Mouse (Mus musculus) liver, embryonic 14.5 days (tissue): ENCODE measurements at regions not wholly inside any gene's neighbourhood (a gene's known extent, or its start where the extent isn't known, plus 50 kb on each side); places are given as distances from the start of the nearest gene placed in this dataset.

ENCODE experiments used
- ATAC-seq: fragments of 200-750 bp; cut with Nextera tagmentation; 2 replicates; pipeline ENCODE4 v1.8.0; 2017; ENCODE audit warnings: moderate number of reproducible peaks, mild to moderate bottlenecking, moderate library complexity; ENCODE audit not compliant: insufficient read depth
- DNase-seq, 3 experiments: peaks; one replicate each; pipeline ENCODE4 v3.0.0-alpha.2; 2012 to 2013; ENCODE audit warnings: low read depth in 3 of 3, low spot score in 3 of 3
- H3K27ac ChIP-seq: fragments of 300-500 bp; sonication (generic); 2 replicates; pipeline ENCODE4 v1.5.1; 2014; ENCODE audit warnings: moderate library complexity, mild to moderate bottlenecking, control low read depth, inconsistent platforms
- H3K27me3 ChIP-seq: fragments of 300-500 bp; sonication (generic); 2 replicates; pipeline ENCODE4 v1.6.1; 2014; ENCODE audit warnings: mild to moderate bottlenecking, low read length, moderate library complexity; ENCODE audit not compliant: control insufficient read depth, insufficient read depth
- H3K36me3 ChIP-seq: fragments of 300-500 bp; sonication (generic); replicated peaks from 2 replicates; pipeline ENCODE4 v1.6.1; 2014; ENCODE audit warnings: low read depth; ENCODE audit not compliant: control insufficient read depth, insufficient read depth
- H3K4me1 ChIP-seq, 2 experiments: fragments of 200-500 bp in 1 of 2; fragments of 300-500 bp in 1 of 2; sonication (generic) in 1 of 2; replicated peaks; 2 replicates each; pipeline ENCODE4 v1.6.1; 2012 to 2014; ENCODE audit warnings: antibody characterized with exemption in 1 of 2, inconsistent platforms in 1 of 2, low read length in 1 of 2; ENCODE audit not compliant: control insufficient read depth in 2 of 2, insufficient read depth in 2 of 2
- H3K4me2 ChIP-seq: fragments of 300-500 bp; sonication (generic); 2 replicates; pipeline ENCODE4 v1.6.1; 2014; ENCODE audit warnings: low read depth, mild to moderate bottlenecking, control low read depth, moderate library complexity
- H3K4me3 ChIP-seq, 2 experiments: fragments of 200-500 bp in 1 of 2; fragments of 300-500 bp in 1 of 2; sonication (generic) in 1 of 2; 2 replicates each; pipeline ENCODE4 v1.5.1; 2012 to 2014; ENCODE audit warnings: low read depth in 2 of 2, low read length in 2 of 2, mild to moderate bottlenecking in 2 of 2, control low read depth in 1 of 2, inconsistent platforms in 1 of 2, moderate library complexity in 1 of 2; ENCODE audit not compliant: insufficient read depth in 1 of 2
- H3K9ac ChIP-seq: fragments of 300-500 bp; sonication (generic); replicated peaks from 2 replicates; pipeline ENCODE4 v1.6.1; 2014; ENCODE audit warnings: mild to moderate bottlenecking, control low read depth, moderate library complexity
- H3K9me3 ChIP-seq: fragments of 300-500 bp; sonication (generic); 2 replicates; pipeline ENCODE4 v1.6.1; 2016; ENCODE audit warnings: low read length, mixed read lengths; ENCODE audit not compliant: control insufficient read depth
- CTCF ChIP-seq: IDR thresholded peaks from 2 replicates; pipeline ENCODE4 v1.5.1; 2016; ENCODE audit warnings: antibody characterized with exemption, low read depth, control low read depth
- EP300 ChIP-seq: IDR thresholded peaks from 2 replicates; pipeline ENCODE4 v1.6.1; 2016; ENCODE audit warnings: antibody characterized with exemption, low read depth
- WGBS: fragments of 180-500 bp; shearing (Covaris S2); extraction: QIAGEN DNeasy Blood & Tissue Kit; methylation state at CpG from one replicate; pipeline ENCODE4 v1.1.7; 2014; ENCODE audit not compliant: insufficient replicate concordance; 5-methylcytosine and 5-hydroxymethylcytosine counted together

DNA sequence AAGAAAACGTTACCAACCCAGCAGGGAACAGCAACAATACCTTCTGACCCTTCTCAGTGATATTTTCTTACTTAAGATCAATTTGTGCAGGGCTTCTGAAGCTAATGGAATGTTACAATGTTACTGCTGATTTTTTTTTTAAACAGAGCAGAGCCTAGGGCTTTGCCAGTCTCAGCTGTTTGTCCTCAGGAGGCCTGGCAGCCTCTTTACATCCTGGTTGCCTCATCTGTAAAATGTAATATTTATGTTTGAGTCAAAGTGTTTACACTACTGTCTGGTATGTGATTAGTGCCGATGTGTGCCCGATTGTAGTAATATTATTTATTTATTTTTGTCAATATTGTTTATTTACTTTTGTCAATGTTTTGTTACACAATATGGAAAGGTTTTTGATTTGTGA, 166.9 kb upstream of the Runx1 start:
- no peak for DNase-seq
- no peak overlapping the region for H3K4me2 ChIP-seq
- no peak overlapping the region for H3K9ac ChIP-seq
- H3K4me3 ChIP-seq = no peak overlapping the region
- H3K9me3 ChIP-seq = no peaks in the 10 kb centered on the region
- WGBS = 62% methylated on average over 3 of the region's 3 CpGs
- TF ChIP-seq CTCF = no peak
- no peak for TF ChIP-seq EP300
- H3K36me3 ChIP-seq = no peaks in the 10 kb centered on the region
- H3K4me1 ChIP-seq = no peaks in the 10 kb centered on the region
- no peak overlapping the region for H3K27ac ChIP-seq
- no peaks in the 10 kb centered on the region for H3K27me3 ChIP-seq
- ATAC-seq = no peak

DNA sequence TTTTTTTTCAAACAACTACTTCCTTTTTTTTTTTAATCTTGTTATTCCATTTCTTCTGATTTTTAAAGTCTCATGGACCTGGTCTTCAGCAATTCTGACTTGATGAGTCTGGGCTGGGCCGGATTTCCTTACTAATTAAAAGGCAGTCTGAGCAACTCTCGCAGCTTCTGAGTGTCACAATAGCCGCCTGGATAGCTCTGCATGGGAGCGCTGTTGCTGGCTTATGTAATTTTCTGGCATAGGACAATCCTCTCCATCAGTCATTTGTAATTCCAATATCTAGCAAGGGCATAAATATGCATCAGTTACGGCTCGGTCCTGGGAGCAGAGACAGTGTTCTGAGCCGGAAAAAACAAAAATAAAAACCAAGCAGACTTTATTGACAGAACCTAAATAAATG, 165.5 kb upstream of the Runx1 start:
- 67% methylated on average over 7 of the region's 7 CpGs for whole genome bisulfite sequencing
- H3K27me3 ChIP-seq = no peaks in the 10 kb centered on the region
- H3K9ac ChIP-seq = no peak overlapping the region
- H3K4me1 ChIP-seq = no peaks in the 10 kb centered on the region
- no peak for TF ChIP-seq CTCF
- TF ChIP-seq EP300 = no peak
- ATAC-seq = no peak
- H3K9me3 ChIP-seq = no peaks in the 10 kb centered on the region
- no peaks in the 10 kb centered on the region for H3K36me3 ChIP-seq
- H3K27ac ChIP-seq = no peak overlapping the region
- DNase-seq = no peak
- no peak overlapping the region for H3K4me3 ChIP-seq
- H3K4me2 ChIP-seq = no peak overlapping the region

GRCm38 (mm10) chr16:92988416-92988815, 162.5 kb upstream of the Runx1 start:
- Histone ChIP-seq H3K27ac (no peak overlapping the region), H3K9me3 (no peaks in the 10 kb centered on the region), H3K4me3 (no peak overlapping the region), H3K36me3 (no peaks in the 10 kb centered on the region), H3K4me1 (no peaks in the 10 kb centered on the region), H3K4me2 (no peak overlapping the region), H3K9ac (no peak overlapping the region), H3K27me3 (no peaks in the 10 kb centered on the region)
- no peak for DNase-seq
- no peak for TF ChIP-seq CTCF
- TF ChIP-seq EP300 = no peak
- 33% methylated on average over 1 of the region's 1 CpGs for WGBS
- no peak for ATAC-seq

GRCm38 (mm10) chr16:92988000-92988399, 162.1 kb upstream of the Runx1 start:
- WGBS = 69% methylated on average over 3 of the region's 3 CpGs

DNA sequence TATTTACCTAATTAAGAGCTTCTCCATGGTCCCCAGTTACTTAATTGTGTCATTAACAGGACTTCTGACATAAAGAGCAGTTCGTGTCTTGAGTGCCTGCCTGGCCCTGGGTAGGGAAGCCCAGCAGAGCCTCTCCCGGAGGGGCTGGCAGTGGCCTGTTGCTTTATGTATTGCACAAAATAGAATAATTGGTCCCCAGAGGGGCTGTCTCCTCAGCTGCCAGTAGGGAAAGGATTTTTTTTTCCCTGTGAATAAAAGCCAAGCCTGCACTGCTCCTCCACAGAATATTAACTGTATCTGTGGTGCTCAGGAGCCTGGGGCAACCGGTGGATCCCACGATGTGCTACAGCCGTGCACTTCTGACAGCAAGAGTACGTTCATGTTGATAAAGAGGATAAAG, 159.8 kb upstream of the Runx1 start:
- ATAC-seq (no peak), DNase-seq (no peak)
- H3K27ac ChIP-seq = no peak overlapping the region
- H3K4me1 ChIP-seq = no peaks in the 10 kb centered on the region
- H3K9ac ChIP-seq = no peak overlapping the region
- H3K9me3 ChIP-seq = no peaks in the 10 kb centered on the region
- WGBS = 63% methylated on average over 6 of the region's 6 CpGs
- H3K36me3 ChIP-seq = no peaks in the 10 kb centered on the region
- H3K27me3 ChIP-seq = no peaks in the 10 kb centered on the region
- TF ChIP-seq CTCF (no peak), EP300 (no peak)
- H3K4me2 ChIP-seq = no peak overlapping the region
- H3K4me3 ChIP-seq = no peak overlapping the region

More at GRCm38 (mm10) chr16:92988000-92988399, 162.1 kb upstream of the Runx1 start:
- Histone ChIP-seq H3K4me1 (no peaks in the 10 kb centered on the region), H3K4me2 (no peak overlapping the region), H3K27me3 (no peaks in the 10 kb centered on the region), H3K27ac (no peak overlapping the region), H3K4me3 (no peak overlapping the region), H3K9ac (no peak overlapping the region), H3K36me3 (no peaks in the 10 kb centered on the region), H3K9me3 (no peaks in the 10 kb centered on the region)
- TF ChIP-seq EP300 (no peak), CTCF (no peak)
- ATAC-seq (no peak), DNase-seq (no peak)

DNA sequence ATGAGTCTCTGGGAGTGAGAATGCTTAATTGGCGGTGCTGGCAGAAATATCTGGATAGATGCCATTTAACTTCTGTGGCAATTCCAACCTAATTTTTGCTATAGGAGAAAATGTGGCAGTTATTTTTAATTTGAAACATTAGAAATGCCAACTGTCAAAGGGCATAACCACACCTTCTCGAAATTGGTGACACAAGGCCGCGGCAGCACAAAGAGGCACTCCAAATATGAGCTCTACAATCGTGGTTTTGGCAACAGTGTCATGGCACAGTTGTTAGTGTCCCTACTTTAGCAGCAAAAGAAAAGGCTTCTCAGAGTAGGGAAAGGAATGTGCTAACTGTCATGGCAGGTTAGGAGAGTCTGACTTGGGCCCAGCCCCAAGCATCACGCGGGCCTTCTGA, 157.0 kb upstream of the Runx1 start:
- H3K9me3 ChIP-seq = no peaks in the 10 kb centered on the region
- TF ChIP-seq EP300 (no peak), CTCF (no peak)
- ATAC-seq (no peak), DNase-seq (no peak)
- 75% methylated on average over 7 of the region's 7 CpGs for WGBS
- no peak overlapping the region for H3K9ac ChIP-seq
- H3K27me3 ChIP-seq = no peaks in the 10 kb centered on the region
- no peaks in the 10 kb centered on the region for H3K4me1 ChIP-seq
- no peak overlapping the region for H3K4me3 ChIP-seq
- no peak overlapping the region for H3K27ac ChIP-seq
- no peaks in the 10 kb centered on the region for H3K36me3 ChIP-seq
- no peak overlapping the region for H3K4me2 ChIP-seq
